Mouse (Mus musculus): Measurements from ENCODE around the gene Wif1. TPM values are rescaled to one million over a fixed set of nuclear protein-coding genes. Genes with fewer than 3 reads are reported as not detected.

Gene Wif1
- polyA plus RNA-seq, 1 experiment from 2014 or later, result 23.8 TPM

DNA sequence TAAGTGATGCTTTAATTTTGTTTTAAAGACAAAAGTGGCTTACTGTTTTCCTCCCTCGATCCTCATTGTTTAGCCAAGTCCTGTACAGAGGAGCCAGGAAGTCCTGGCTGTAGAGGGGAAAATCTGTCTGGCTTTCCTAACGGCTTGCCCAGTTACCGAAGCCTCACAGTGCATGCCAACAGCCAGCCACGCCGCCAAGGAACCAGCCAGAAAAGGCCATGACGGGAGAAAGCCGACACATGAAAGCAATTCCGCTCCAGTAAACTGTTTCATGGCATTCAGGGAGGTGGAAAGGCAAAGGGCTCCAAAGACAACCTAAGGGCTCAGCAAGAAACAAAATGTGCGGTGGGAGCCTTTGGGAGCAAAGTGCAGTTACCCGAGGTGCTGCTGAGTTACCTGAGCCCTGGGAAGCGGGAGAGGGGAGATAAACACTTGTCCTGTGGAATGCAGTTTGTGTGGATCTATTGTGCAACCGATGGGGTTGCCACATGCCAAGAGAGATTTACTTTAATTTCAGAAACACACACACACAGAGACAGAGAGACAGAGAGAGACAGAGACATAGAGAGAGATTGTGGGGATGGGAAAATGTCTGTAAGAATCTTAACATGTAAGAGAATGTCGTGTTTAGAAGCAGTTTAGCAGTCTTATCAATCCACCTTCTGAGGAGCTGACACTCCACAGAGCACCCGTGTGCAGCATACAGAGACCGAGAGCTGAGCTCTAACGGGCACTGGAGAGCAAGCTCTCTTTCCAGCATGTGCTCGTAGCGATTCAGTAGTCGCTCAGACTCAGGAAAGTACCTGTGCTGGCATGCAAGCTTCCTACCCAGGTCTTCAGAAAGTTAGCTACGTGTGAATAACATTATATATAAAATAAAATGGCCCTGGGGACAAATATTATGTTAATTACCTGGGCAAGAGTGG is 95.5 kb downstream of the Wif1 start:
- Histone ChIP-seq H3K36me3 (no peaks in the 10 kb centered on the region), H3K4me1 (0 out of 2 replicates have a peak, but pooled peaks cover 2% of the 10 kb centered on the region), H3K27me3 (no peaks in the 10 kb centered on the region), H3K4me2 (replicated peaks) (no peak overlapping the region), H3K27ac (no peak overlapping the region), H3K9me3 (no peaks in the 10 kb centered on the region), H3K4me3 (no peak overlapping the region), H3K9ac (no peak overlapping the region)
- WGBS, result 51% methylated on average over 20 of the region's 20 CpGs
- no peak for ATAC-seq (ENCODE audit: insufficient number of reproducible peaks, insufficient read depth, low FRiP score, low TSS enrichment)

Other genes starting within 250 kb of the Wif1 start
- 9.2 and 10.3 TPM in 2 replicates for gene Msrb3, start 134.9 kb upstream of the Wif1 start, polyA plus RNA-seq (2016; fragmentation: Nextera tagmentation; extraction: Ambion mirVana)
- 4.8 and 5.2 TPM in 2 replicates for gene Lemd3, start 54.6 kb upstream of the Wif1 start, polyA plus RNA-seq (2016; fragmentation: Nextera tagmentation; extraction: Ambion mirVana)